Mouse (Mus musculus): Measurements from ENCODE around the gene Gdf15.

- TF ChIP-seq EP300 (IDR thresholded peaks at IDR 0.05; ENCODE audit: low read depth in 1 of 2, low read length in 2 of 2) (no peak), POLR2AphosphoS5 (IDR thresholded peaks at IDR 0.05; ENCODE audit: borderline replicate concordance, low read depth, low read length) (no peak), HCFC1 (IDR thresholded peaks at IDR 0.05; ENCODE audit: low read depth, low read length) (no peak), CTCF (IDR thresholded peaks at IDR 0.05 in 2 of 3, conservative IDR thresholded peaks at IDR 0.05 in 1 of 3; ENCODE audit: control insufficient read depth in 1 of 3, insufficient read depth in 1 of 3, low read depth in 2 of 3, low read length in 3 of 3, poor library complexity in 1 of 3, severe bottlenecking in 1 of 3) (no peak), MAX (IDR thresholded peaks at IDR 0.05; ENCODE audit: low read length) (no peak), KAT2A (conservative IDR thresholded peaks at IDR 0.05; ENCODE audit: low read depth, low read length) (no peak), NRF1 (IDR thresholded peaks at IDR 0.05; ENCODE audit: insufficient read depth, low read depth, low read length, poor library complexity, severe bottlenecking) (no peak), GABPA (IDR thresholded peaks at IDR 0.05; ENCODE audit: low read depth, low read length) (no peak), POLR2A (IDR thresholded peaks at IDR 0.05; ENCODE audit: control insufficient read depth in 1 of 2, insufficient read depth in 1 of 2, low read depth in 1 of 2, low read length in 2 of 2, poor library complexity in 1 of 2) (no peak)
These were observed 36.0 kb downstream of the Gdf15 start for GRCm38 (mm10) chr8:70596216-70596615.

All from MEL (cell line).